Mouse (Mus musculus): ENCODE measurements around the gene Atf1.

Atf1 gene

DNA sequence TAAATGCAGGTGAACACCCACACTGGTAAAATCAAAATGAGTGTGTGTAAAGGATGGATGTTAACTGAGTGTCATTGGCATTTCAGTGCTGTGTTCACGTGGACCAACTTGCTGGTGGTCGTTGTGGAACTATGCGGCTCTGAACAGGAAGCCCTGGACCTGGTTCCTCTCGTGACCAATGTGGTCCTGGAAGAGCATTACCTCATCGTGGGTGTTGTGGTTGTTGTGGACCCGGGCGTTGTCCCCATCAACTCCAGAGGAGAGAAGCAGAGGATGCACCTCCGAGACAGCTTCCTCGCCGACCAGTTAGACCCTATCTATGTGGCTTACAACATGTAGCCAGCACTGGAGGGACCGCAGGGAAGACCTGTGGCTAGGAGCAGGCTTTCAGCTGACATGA is 12.5 kb upstream of the Atf1 start:
- in situ Hi-C loops (cut with MboI; ENCODE audit: low sequenced_read_pairs) = no loop called here

GRCm38 (mm10) chr15:100216173-100216572 is 11.4 kb upstream of the Atf1 start:
- in situ Hi-C loops (cut with MboI; ENCODE audit: low sequenced_read_pairs) = no loop called here

GRCm38 (mm10) chr15:100218018-100218417 is 9.6 kb upstream of the Atf1 start:
- in situ Hi-C loops (cut with MboI; ENCODE audit: low sequenced_read_pairs) = no loop called here

GRCm38 (mm10) chr15:100219396-100219795 is 8.2 kb upstream of the Atf1 start:
- in situ Hi-C loops (cut with MboI; ENCODE audit: low sequenced_read_pairs) = no loop called here

- in situ Hi-C loops (cut with MboI; ENCODE audit: low sequenced_read_pairs) = no loop called here
Measured at GRCm38 (mm10) chr15:100220916-100221315, 6.7 kb upstream of the Atf1 start.

DNA sequence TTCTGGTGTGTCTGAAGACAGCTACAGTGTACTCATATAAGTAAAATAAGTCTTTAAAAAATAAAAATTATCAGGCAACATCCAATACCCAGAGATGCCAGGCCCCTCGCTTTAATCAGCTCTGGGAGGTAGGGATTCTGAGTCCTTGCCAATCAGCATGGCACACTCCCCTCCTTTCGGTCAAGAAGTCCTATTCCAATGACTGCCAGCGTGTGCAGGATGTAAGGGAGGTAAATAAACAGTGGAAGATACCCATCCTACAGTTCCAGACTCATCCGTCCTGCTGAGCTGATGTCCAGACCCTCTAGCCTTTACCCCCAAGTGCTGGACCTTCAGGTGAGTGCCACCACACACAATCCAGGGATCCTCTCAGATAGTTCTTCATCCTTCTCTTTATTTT is 2.2 kb upstream of the Atf1 start:
- in situ Hi-C loops (cut with MboI; ENCODE audit: low sequenced_read_pairs) = no loop called here

- in situ Hi-C loops (cut with MboI; ENCODE audit: low sequenced_read_pairs) = no loop called here
Measured at GRCm38 (mm10) chr15:100225891-100226290, 1.7 kb upstream of the Atf1 start.

GRCm38 (mm10) chr15:100227031-100227662 is 472 bp upstream of the Atf1 start:
- in situ Hi-C loops (cut with MboI; ENCODE audit: low sequenced_read_pairs) = no loop called here

GRCm38 (mm10) chr15:100228535-100229336 is 1.1 kb downstream of the Atf1 start:
- in situ Hi-C loops (cut with MboI; ENCODE audit: low sequenced_read_pairs) = no loop called here

- in situ Hi-C loops (cut with MboI; ENCODE audit: low sequenced_read_pairs) = no loop called here
Measured at GRCm38 (mm10) chr15:100230655-100231054, 3.0 kb downstream of the Atf1 start.

GRCm38 (mm10) chr15:100231616-100232525 is 4.3 kb downstream of the Atf1 start:
- in situ Hi-C loops (cut with MboI; ENCODE audit: low sequenced_read_pairs) = no loop called here

DNA sequence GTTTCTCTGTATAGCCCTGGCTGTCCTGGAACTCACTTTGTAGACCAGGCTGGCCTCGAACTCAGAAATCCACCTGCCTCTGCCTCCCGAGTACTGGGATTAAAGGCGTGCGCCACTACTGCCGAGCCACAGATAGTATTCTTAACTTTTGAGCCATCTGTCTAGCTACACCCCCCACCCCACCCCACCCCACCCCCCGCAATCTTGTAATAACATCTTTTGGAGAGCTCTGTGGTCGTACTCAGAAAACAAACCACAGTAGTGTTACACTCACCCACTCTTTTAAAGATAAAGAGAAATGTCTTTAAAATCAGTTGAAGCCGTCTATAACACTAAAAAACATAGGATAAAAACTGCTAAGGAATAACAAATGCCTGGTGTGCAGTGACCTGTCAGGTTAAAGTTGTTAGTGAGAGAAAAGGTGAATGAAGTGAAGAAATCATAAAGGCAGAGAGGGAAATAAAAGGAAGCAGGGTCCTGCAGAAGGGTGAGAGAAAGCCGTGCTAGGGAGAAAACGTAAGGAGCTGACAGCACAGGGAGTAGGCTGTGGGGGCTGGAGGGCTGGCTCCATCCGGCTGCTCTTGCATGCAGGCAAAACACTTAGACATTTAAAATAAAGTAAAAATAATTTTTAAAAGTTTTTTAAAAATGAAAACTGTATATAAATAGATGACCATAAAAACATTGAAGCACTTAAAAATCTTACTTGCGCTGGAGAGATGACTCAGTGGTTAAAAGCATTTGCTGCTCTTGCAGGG is 7.8 kb downstream of the Atf1 start:
- in situ Hi-C loops (cut with MboI; ENCODE audit: low sequenced_read_pairs) = no loop called here

DNA sequence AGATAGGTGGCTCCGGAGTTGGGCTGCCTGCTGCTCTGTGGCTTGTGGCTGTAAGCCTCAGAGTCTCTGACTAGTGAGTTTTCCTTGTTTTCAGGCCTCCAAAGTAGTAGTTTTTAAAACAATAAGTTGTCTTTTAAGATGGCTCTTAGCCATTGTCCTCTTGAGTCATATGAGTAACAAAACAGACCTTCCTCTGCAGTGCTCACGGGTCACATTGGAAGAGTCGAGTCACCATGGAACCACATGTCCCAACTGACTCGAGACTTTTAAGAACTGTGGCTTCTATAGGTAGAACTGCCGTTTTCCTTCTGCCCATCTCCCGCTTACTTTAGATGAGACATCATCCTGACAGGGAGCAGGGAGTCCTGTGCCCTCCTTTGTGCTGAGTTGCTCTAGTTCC is 9.3 kb downstream of the Atf1 start:
- in situ Hi-C loops (cut with MboI; ENCODE audit: low sequenced_read_pairs) = no loop called here

DNA sequence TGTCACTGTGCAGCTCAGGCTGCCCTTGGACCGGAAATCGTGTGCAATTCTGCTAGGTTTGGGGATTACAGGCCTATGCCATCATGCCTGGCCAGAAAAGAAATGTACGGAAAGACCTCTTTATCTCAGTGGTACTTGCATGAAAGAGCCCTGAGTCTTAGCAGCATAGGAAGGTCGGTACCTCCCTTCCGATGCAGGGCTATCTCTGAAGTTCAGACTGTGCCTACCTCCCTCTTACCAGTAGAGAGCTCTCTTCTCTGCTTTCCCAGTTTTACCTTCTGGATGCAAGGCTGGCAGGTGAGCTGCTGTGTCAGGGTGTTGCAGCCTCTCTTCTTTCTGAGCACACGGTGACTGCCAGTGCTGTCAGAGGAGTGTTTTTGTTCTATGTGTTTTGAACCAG is 14.2 kb downstream of the Atf1 start:
- in situ Hi-C loops (cut with MboI; ENCODE audit: low sequenced_read_pairs) = no loop called here

GRCm38 (mm10) chr15:100245951-100246350 is 18.3 kb downstream of the Atf1 start:
- in situ Hi-C loops (cut with MboI; ENCODE audit: low sequenced_read_pairs) = no loop called here

GRCm38 (mm10) chr15:100247296-100247695 is 19.7 kb downstream of the Atf1 start:
- in situ Hi-C loops (cut with MboI; ENCODE audit: low sequenced_read_pairs) = no loop called here

DNA sequence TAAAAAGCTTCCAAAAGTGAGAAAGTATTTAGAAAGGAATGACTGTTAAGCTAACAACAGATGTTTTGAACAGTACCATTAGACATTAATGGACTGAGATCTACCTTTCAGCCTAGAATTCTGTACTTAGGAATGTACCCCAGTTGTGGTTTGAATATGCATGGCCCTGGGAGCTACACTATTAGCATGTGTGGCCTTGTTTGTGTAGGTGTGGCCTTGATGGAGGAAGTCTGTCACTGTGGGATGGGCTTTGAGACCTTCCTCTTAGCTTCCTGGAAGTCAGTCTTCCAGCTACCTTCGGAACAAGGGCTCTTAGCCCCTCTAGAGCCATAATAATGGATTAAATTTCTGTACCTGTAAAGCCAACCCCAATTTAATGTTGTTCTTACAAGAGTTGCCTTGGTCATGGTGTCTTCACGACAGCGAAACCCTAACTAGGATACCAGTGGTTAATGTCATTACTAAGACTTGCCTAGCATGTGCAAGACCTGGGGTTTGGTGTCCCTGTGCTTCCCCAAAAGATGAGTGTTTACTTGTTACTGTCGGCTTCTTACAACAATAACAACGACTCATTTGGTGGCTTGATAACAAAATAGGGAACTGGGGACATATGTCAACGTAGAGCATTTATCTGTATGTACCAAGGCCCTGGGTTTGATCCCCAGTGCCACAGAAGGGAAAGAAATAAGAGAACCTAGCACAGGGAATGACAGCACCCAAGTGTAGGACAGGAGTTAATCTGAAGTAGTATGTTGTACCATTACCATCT is 21.2 kb downstream of the Atf1 start:
- in situ Hi-C loops (cut with MboI; ENCODE audit: low sequenced_read_pairs) = no loop called here

DNA sequence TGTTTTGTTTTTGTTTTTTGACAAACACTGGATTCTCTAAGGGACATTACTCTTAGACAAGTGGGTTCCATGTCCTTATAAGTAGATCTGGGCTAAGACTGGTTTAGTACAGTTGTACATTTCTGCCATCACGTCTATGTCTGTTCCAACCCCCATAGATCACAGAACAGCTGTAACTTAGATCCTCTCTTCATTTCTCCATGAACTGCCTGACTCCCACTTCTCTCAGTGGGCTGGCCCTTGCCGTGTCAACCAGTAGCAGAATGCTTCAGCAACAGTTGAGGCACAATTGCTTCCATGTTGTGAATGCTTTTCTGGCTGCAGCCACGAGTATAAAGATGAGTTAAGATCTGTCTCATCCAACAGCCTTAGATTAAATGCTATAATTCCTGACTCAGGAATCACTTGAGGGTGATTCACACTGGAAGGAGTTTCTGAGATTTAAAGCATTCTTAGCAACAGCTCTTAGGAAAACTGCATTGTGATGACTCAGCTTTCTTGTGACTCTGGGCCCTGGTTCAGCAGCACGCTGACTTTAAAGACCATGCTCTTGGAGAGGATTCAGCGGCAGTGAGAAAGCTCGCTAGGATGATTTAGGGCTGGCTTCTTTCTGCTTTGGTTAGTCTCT is 23.6 kb downstream of the Atf1 start:
- in situ Hi-C loops (cut with MboI; ENCODE audit: low sequenced_read_pairs) = no loop called here

- in situ Hi-C loops (cut with MboI; ENCODE audit: low sequenced_read_pairs) = no loop called here
Measured at GRCm38 (mm10) chr15:100256386-100256785, 28.8 kb downstream of the Atf1 start.

DNA sequence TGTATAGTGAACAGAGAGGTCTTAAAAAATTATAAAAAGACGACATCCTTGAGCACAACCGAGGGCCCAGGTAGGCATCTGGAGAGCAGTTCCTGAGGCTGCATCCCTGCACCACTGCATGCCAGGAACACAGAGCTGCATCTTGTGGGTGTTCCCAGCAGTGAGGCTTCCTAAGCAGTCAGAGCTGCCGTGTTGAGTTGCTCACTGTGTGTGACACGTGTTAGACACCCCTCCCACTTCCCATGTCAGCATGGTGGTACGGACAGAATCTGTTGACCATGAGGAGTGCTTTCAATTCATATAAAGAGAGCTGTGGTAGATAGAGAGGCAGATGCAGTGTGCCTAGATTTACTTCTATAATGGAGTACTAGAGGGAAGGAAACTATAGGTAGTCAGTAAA is 29.7 kb downstream of the Atf1 start:
- in situ Hi-C loops (cut with MboI; ENCODE audit: low sequenced_read_pairs) = no loop called here
